In the genomic region with DNA sequence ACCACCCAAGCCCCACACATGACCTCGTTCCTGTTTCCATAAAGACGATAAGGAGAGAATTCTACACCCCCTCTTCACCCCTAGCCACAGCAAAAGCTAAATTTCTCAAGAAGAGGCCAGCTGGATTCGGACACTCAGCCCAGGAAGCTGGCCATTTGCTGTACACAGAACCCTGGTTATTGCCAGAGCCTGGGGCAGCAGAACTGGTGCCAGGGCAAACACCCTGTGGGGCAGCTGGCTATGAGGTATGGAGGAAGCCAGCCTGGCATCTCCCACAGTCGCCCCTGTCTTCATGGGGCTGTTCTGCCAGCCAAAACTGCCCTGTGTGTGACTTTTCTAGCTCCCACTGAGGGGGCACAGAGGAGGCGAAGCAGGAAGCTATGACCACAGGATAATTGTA, we compare ENCODE assay signal across 14 mouse cellular contexts.
A peak's percentile ranks its signal among the peaks of the same experiment; 100 is the strongest.
DNase-seq lines count a peak whose midpoint lies in the region; ATAC-seq and TF ChIP-seq lines count a peak whose summit lies in the region.
"Had no signal": no experiment of that assay in that cellular context is flagged by ENCODE, and none has a peak within 500 bp of the region (broad histone marks: within the 10 kb centered on the region; RNA-seq: fewer than 3 reads in every experiment).

No protein-coding gene starts in this region.

- peaks cover 22% of the 10 kb centered on the region; the same call in 1 of the 2 replicates for H3K36me3 ChIP-seq in lung, embryonic 15.5 days
- H3K36me3 ChIP-seq: G1E had no signal

- no peak overlapping the region for H3K4me3 ChIP-seq in gastrocnemius, adult 2 months
- H3K4me3 ChIP-seq in lung, embryonic 15.5 days = no peak overlapping the region
- H3K4me3 ChIP-seq: megakaryocyte, embryonic 14.5 days; myocyte had no signal

- ATAC-seq in lung, embryonic 15.5 days (ENCODE audit: borderline replicate concordance, extremely low read depth, low FRiP score, low TSS enrichment) = 0 out of 2 replicates have a peak, but pooled peaks have one; percentile 15
- ATAC-seq in megakaryocyte progenitor cell, adult 5-6 weeks (replicated peaks; ENCODE audit: poor library complexity) = 0 out of 2 replicates have a peak, but pooled peaks have one; percentile 4
- ATAC-seq: liver, postnatal 0 days had no signal

- H3K9me3 ChIP-seq in lung, embryonic 15.5 days = no peaks in the 10 kb centered on the region
- H3K9me3 ChIP-seq: G1E; megakaryocyte, embryonic 14.5 days had no signal

- TF ChIP-seq CTCF in gastrocnemius, adult 2 months (IDR thresholded peaks at IDR 0.05) = no peak

- DNase-seq in gastrocnemius, adult 2 months = peak; percentile 24
- no peak for DNase-seq in gastrocnemius, adult 18-20 months (ENCODE audit: low spot score)
- DNase-seq in lung, postnatal 10 days = no peak
- peak; percentile 28 for DNase-seq in cerebellum, adult 9-11 months
- DNase-seq in layer of hippocampus, postnatal 25 days (ENCODE audit: extremely low spot score in 1 of 2, low spot score in 1 of 2) = no peak
- DNase-seq: heart, postnatal 36 days; kidney, adult 11 months; kidney, postnatal 4 days; liver, postnatal 0 days had no signal

- no peak overlapping the region for H3K27ac ChIP-seq in gastrocnemius, adult 2 months
- no peak overlapping the region for H3K27ac ChIP-seq in lung, embryonic 15.5 days

- WGBS in lung, embryonic 15.5 days = 45% methylated on average over 5 of the region's 5 CpGs

- no peak overlapping the region for H3K4me2 ChIP-seq in lung, embryonic 15.5 days

- no peak overlapping the region for H3K9ac ChIP-seq in lung, embryonic 15.5 days
- H3K9ac ChIP-seq: liver, postnatal 0 days had no signal

- no peaks in the 10 kb centered on the region for H3K27me3 ChIP-seq in lung, embryonic 15.5 days

- intact Hi-C loops in gastrocnemius, adult 2 months (cut with DNase I) = no loop called here

- H3K4me1 ChIP-seq in lung, embryonic 15.5 days = peaks cover 10% of the 10 kb centered on the region; the same call in 1 of the 2 replicates
- H3K4me1 ChIP-seq: megakaryocyte, embryonic 14.5 days had no signal

Comparison
In these comparisons a context has a peak if more than half of its experiments do, and no peak if none do; other contexts are left out.
1. DNase-seq: peak in gastrocnemius, adult 2 months (single experiment) and cerebellum, adult 9-11 months (single experiment); none in gastrocnemius, adult 18-20 months (single experiment), lung, postnatal 10 days (single experiment) and layer of hippocampus, postnatal 25 days (0 of 2).